Mouse (Mus musculus) lung, postnatal 25 days (tissue): ENCODE data around the gene Wdfy2.
A peak's percentile ranks its signal among the peaks of the same experiment; 100 is the strongest.

Experiments used
- DNase-seq: peaks from one replicate; pipeline ENCODE4 v3.0.0; 2022; ENCODE audit warnings: low spot score

Wdfy2 gene

DNA sequence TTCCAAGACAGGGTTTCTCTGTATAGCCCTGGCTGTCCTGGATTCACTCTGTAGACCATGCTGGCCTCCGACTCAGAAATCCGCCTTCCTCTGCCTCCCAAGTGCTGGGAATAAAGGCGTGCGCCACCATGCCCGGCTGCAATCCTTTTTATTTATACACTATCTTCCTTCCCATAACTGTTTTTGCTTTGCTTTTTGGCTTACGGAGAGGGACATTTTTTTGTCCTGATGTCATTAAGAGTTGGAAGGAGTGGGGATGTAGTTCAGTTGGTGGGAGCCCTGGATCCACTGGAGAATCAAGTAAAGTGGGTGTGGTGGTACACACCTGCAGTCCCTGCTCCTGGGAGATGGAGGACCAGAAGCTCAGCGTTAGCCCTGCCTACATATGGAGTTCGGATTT, 6.7 kb downstream of the Wdfy2 start:
- DNase-seq, result no peak

DNA sequence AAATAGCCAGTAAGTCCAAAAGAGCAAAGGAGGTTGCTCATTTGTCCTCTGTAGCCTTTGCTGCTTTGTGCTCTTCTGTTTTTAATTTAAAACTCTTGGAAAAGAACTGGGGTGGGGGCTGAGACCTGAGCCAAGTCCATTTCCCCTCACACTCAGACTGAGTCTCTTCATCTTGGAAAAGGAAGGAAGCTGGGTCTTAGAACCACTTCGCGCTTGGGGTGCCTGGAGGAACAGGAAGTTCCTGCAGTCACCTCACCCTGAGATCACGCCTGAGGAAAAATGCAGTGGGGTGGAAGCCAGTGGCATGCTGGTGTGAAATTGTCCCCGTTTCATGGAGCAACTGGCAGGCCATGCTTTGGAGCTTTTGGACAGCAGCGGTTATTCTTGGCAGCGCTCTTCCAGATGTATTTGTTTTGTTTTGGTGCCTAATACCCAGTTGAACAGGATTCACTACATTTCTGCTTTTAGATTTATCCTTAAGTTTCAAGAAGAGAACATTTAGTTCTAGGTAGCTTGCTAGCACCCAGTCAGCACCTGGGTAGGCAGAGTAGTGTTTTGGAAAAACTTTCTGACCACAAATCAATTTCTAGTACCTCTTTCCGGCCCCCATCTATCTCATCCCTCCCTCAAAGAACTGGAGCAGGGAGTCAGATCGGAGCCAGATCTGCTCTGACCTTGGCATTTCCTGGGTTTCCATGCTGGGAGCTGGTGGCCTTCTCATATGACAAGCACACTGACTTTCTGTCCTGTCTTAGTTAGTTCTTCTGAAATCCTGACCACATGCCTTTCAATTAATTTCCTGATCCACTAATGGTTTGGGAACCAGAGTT, 7.7 kb downstream of the Wdfy2 start:
- peak; percentile 56 for DNase-seq

DNA sequence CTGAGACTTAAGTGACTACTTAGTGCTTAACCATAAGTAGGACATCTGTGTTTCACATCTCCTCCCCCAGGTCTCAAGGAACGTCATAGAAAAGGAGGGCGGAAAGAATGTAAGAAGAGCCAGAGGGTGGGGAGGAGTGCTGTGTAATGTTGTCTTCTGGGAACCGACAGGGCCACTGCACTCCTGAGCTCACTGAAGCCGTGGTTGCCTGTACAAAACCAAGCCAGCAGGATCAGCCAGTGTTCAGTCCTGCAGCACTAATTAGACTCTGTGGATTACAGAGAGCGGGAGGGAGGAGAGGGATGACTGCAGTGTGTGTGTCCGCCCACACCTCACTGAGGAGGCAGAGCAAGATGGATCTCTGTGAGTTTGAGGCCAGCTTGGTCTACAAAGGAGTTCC, 13.5 kb downstream of the Wdfy2 start:
- DNase-seq, result no peak

DNA sequence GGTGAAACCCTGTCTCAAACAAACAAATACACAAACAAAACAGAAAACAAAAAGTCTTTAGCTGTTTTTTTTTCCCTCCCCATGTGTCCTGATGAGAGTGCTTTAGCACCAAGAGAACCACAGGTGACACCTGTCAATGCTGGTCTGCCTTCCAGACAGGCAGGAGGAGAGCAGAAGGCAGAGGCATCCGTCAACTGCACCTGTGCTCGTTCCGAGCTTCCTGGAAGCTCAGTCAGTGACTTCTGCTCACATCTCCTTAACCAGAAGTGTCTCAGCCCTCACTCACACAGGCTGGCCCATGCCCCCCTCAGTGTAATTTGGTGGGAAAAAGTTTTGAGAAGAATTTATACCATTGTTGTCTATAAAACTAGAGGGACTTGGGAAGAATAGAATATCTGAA, 15.4 kb downstream of the Wdfy2 start:
- DNase-seq, result no peak

DNA sequence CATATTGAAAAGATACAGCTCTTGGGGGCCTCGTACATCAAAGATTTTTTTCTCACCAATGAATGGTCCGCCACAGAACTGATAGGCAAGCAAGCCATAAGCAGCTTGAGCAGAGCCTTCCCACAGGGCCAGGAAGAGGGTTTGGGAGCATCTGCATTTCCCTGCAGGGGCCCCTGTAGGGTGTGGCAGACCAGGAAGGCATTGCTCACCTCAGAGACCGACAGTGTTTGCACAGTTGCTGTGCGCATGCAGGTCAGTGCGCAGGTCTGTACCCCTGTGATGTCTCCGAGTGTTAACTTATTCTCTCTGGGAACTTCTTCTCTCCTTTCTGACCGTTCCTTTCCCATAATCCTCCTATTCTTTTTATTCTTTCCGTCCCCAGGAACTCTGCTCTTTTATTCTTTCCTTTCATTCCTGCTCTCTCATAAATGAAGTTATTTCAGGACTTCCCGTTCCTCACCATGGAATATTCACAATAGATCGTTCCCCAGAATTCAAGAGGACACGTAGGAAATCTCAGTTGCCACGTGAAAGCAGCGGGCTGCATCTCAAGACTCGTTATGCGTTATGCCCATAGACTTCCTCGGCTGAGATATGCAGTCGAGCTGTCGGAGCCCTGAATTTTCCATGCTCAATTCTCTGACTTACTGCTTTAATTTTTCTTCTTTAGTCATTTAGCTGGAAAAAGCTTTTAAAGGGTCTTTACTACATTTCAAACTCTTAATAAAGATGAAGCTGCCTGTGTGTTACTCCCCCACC, 17.8 kb downstream of the Wdfy2 start:
- DNase-seq, result no peak

DNA sequence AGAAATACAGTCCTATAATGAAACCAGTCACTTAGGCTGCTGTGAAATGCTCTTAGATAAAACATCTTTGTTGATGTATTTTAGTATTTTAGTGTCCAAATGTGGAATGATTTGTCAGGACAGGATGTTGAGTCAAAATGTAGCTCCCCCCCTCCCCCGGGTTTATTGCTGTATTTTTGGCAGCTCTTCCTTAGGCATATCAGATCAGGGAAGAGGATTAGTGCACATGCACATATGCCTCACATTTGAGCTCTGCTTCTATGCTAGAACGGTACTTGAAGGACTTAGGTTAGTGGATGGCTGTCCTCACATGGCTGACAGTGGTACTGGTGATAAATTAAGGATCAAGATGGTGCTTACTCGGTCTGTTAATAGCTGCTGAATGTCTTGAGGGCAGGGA, 18.4 kb downstream of the Wdfy2 start:
- DNase-seq, result no peak

DNA sequence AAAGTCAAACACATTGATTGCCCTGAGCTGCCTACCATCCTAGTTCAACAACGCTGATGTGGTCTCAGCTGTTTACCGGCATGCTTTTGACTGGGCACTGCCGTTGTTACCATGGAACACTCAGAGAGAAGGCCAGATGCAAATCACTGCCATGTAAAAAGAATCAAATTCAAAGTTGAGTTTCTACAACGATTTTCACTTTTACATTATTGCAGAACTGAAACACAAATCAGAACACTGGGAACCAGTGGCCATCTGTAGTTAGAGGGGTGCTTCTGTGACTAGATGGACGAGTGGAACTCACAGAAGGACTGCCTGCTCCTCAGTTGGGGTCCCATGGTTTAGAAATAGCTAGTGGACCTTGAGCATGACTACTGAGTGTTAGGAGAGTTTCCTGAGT, 19.0 kb downstream of the Wdfy2 start:
- DNase-seq, result no peak

DNA sequence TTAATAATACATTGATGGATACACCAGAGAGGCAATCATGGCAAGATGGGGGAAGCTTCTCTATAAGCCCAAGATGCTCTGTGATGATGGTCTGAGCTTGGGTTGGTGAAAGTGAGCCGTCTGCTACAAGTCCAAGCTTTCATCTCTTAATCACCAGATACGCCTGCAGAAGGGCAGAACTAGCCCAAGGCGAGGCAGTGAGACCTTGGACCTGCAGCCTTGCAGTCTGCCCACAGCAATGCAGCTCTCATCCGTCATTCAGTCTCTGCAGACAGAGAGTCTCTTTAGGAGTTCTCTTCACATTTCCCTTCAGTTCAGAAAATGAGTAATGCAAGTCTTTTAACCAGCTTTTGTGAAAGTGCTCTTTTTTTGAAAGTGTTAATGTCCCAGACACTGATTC, 20.4 kb downstream of the Wdfy2 start:
- no peak for DNase-seq

DNA sequence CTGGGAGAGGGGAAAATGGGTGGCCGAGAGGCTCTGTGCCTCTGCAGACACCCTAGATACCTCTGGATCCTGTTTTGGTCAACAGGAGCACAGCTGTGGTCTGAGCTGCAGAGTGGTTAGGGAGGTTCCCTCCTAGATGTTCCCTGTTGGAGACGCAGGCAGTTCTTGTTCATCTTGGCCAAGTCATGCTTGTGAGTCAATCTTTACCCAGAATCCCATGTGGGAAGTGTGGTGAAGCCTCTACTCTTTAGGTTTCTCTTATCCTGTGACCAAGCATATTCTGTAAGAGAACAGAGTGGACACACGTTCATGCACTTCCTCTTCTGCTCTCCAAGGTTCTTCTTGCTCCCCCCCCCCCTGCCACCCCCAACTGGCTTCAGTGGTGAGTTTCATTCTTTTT, 20.8 kb downstream of the Wdfy2 start:
- DNase-seq, result peak; percentile 61

DNA sequence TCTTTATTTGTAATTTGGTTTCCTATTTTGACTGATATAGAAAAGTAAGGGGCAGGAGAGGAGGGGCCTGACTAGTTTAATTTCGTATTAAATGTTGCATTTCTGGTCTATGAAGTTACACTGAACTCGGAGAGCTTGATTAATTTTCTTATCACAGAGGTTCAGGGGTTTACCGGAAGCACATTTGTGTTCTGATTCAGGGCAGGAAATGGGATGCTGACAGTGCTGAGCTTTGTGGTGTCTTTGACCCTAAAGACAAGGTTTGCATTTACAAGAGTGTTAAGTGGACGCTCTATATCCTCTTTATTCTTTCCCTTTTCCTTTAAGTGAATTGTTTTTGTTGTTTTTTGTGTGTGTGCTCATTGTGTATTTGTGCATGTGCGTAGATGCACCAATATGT, 25.1 kb downstream of the Wdfy2 start:
- no peak for DNase-seq

DNA sequence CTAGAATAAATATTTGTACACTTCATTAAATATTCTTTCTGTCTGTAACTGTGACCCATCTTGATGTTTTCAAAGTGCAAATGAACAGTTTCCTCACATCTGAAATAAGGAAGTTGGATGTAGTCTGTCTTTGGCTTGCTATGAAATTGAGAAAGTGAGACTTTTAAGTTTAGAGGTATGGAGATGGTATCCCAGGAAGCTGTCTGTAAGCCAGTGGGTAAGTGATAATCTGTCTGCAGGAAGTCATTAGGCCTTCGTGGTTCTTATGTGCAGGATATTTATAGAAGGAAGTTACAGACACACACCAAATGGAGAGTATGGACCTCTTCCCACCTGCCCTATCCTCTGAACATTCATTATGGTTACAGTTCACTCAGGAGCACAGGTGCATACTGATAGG, 26.8 kb downstream of the Wdfy2 start:
- DNase-seq, result no peak

DNA sequence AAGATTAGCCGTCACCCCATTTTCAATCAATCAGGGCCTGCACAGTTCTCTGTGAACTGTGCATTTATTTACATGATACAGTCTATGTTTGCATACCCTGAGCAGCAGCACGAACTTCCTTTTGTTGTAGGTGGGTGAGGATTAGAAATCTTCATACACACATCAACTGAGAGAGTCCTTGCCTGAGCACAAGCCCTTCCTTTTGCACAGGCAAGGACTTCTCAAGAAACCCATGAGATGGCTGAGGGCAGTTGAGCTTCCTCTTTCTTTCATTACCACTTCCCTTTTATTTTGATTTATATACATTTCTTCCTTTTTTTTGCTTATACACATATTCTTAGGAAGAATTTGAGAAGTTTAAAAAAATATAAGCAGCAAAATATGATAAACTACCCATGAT, 27.9 kb downstream of the Wdfy2 start:
- DNase-seq, result peak; percentile 47

DNA sequence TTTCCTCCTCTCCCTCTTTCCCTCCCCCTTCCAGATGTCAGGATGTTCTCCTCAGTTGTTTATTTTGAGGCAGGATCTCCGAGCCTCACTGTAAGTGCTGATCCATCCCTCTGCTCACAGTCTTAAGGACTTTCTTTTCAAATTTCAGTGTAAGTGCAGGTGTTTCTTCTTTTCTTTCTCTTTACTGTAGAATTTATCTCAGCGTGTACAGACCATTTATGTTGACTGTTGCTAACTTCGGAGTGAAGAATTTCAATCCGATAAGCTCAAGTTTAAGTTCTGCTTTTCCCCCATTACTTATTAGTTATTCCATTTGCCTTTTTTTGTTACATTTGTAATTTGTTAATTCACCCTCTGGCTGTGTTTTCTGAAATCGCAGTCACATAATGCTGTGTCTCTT, 29.6 kb downstream of the Wdfy2 start:
- no peak for DNase-seq

DNA sequence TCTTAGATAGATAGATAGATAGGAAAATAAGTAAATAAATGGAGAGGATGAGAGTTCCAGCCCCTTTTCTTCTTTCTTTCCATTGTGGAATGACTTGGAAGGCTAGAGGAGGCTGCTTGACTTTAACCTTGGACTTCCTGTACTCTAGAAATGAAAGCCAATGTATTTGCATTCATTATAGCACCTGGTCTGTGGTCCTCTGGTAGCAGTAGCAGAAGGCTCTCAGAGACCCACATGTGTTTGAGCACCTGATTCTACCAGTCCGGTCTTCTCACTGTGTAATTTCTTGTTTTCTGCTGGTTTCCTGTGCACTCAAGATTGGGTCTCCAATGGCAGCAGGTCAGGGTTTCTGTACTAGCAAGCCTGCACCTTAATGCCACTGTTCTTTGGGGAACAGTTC, 30.1 kb downstream of the Wdfy2 start:
- no peak for DNase-seq

DNA sequence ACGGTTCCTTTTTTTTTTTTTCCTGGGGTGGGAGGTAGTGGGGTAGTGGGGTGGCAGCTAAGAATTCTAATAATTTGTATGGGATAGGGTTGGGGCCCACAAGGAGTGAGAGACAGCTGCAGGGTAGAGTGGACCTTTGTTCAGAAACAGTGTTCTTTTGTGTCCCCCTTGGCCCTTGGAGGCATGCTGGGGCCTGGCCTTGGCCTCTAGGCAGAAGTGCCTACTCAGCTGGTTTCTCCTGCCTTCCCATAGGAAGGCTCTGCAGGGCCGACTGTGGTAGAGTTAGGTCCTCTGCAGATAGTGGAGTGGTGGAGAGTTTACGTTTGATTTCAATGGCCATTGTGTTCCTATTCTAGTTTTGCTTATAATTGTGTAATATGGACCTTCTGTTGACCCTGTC, 30.8 kb downstream of the Wdfy2 start:
- DNase-seq, result no peak

DNA sequence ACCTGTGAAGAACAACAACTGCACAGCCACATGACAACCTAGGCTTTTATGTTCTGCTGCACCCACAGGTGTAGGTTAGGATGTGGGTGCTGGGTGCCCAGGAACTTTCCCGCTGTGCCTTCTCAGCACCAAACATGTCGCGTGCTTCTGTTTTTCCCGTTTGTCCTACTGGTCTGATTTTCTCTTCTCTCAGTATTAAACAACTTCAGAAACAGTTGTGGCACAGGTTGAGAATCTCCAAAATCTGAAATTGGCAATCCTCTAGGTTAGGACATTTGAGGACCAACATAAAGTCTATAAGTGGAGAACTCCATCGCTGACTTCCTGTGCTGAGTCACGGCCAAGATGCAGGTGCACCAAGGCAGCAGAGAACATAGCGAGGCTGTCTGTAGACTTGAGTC, 32.8 kb downstream of the Wdfy2 start:
- DNase-seq, result no peak

DNA sequence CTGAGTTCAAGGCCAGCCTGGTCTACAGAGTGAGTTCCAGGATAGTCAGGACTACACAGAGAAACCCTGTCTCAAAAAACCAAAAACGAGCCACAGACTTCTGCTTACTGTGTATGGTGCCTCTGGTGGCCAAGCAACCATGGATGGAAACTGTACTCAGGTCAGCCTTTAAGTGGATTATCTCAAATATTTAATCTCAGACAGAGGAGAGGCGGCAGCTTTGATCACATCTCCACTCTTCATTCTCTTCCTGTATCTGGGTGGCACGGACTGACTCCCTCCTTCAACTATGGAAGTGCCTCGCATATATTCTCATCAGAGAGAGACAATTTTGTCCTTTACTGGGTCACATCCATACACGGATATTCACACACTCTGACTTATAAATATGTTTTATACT, 34.0 kb downstream of the Wdfy2 start:
- no peak for DNase-seq

DNA sequence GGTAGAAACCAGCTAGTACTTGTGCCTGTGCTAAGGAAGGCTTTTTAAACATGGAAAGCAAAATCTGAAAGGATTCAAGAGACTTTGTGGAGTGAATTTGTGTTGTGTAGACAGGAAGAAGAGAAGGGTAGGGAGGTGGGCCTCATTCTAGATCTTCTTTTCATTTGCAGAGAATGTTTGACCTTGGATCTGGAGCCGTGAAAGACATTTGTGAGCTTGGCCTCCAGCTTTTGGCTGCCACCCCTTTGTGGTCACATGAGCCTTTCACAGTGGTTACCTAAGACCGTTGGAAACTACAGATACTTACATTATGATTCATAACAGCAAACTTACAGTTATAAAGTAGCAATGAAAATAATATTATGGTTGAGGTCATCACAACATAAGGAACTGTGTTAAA, 34.5 kb downstream of the Wdfy2 start:
- DNase-seq, result no peak

DNA sequence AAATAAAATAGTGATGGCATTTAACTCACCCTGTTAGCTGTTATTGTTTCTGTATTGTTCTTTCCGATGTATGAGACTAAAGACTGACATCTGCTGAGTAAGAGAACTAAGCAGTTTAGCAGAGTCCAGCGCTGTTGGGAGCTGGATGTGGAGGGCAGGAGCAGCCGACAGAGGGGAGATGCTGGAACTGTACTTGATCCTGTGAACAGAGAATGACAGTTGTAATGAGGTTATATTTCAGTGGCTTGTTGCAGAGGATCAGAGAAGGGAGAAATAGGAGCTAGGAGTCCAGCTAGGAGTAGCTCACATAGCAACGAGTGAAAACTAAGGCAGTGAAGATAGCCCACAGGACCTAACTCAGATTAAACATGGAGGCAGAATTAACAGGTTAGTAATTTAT, 36.3 kb downstream of the Wdfy2 start:
- no peak for DNase-seq

DNA sequence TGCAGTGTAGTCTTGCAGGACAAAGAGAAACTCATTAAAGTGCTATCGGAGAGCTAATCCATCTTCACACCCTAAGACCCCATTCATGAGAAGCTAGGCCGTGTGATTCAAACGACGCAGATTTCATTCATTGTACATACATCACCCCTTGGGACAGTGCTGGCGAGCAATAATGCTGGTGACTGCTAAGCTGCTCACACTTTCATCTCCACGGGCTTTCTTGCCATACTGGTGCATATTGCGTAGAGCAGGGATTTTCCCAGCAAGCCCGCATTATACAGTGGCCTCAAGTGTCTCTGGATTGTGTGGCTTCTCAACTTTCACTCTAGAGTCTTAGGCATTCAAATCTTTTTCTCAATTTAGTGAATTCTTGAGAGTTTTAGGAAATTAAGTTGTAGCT, 36.9 kb downstream of the Wdfy2 start:
- no peak for DNase-seq

DNA sequence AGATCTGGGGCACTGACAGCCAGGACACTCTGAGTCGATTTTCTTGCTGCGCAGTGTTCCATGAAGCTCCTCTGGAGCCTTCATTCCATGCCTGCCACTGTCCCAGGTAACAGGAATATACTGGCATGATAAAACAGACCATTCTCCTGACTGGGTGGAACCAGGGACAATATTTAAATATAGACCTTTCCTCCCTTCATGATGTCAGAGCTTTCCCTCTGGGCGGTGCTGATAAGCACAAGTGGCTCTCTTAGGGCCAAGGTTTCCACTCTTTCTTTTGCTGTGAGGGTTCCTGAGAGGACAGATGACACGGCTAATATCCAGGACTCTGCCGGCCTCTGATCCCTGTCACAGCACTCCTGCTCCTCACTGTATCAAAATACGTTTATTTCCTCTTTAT, 40.6 kb downstream of the Wdfy2 start:
- peak; percentile 54 for DNase-seq

DNA sequence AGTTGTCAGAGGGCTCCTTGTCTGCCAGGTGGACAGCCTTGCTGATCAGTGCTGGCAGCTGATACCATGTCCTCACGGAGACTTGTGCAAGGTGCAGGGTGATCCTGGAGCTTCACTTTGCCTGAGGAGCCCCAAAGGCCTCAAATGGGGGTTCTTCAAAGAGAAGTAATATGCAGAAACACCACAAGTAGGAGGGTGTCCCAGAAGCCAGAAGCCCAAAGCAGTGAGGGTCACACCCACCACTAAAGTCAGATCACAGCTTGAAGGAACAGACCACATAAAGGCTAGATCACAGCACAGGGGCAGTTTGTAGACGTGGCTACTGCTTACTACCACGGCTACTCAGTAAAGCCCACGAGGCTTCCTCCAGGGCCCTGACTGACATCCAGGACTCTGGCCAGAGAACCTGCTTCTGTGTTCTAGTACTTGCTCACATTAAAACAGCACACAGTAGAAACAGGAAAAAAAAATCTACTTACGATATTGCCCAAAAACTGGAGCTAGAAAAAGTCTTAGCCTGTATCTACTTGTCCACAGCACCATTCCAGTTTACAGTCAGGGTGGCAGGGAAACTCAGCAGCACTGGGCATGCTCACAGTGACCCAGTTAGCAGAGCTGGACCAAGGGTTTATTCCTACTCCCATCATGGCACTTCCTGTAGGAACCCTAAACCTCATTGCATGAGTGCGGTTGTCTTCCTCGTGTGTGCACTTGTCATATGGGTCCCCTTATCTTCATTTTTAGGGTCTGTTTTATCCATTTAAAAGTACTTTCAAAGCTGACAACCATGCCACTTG, 41.4 kb downstream of the Wdfy2 start:
- DNase-seq, result no peak

DNA sequence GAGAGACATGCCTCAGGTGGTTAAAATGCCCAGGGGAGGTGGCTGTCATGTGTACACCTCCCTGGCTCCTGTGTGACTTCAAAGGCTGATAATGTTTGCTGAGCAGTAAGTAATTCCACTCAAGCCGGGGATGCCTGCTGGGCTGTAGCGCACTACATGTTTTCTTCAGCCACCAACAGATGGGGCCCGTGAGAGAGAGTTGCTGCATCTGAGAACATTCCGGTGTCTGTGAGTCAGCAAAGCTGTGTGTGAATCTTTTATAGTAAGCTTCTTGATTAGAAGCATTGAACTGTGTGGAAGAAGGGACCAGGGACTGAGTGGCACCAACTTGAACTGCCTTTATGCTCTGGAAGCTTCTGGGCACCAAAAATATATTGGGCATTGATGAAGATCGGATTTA, 42.0 kb downstream of the Wdfy2 start:
- DNase-seq, result peak; percentile 88
